Mouse (Mus musculus) adrenal gland, adult 2 months (tissue): ENCODE measurements around the gene Sparc. TPM values are rescaled to one million over a fixed set of nuclear protein-coding genes. Genes with fewer than 3 reads are reported as not detected.
A peak's percentile ranks its signal among the peaks of the same experiment; 100 is the strongest.

Experiments used
- DNase-seq: peaks from one replicate; pipeline ENCODE4 v3.0.0; 2021
- polyA plus RNA-seq: library from polyadenylated mRNA; depleted of rRNA; stranded (reverse); fragments of >200 nt; gene quantifications from 2 replicates; pipeline ENCODE4 v1.2.3, GENCODE M21; 2012
- total RNA-seq, 2 experiments: library from RNA; stranded (reverse); gene quantifications; 2 replicates each; pipeline ENCODE4 v1.2.3; 2021

Gene Sparc
- total and polyA plus RNA-seq, 3 experiments, result 1,553 to 5,966 (median 3,019) TPM

DNA sequence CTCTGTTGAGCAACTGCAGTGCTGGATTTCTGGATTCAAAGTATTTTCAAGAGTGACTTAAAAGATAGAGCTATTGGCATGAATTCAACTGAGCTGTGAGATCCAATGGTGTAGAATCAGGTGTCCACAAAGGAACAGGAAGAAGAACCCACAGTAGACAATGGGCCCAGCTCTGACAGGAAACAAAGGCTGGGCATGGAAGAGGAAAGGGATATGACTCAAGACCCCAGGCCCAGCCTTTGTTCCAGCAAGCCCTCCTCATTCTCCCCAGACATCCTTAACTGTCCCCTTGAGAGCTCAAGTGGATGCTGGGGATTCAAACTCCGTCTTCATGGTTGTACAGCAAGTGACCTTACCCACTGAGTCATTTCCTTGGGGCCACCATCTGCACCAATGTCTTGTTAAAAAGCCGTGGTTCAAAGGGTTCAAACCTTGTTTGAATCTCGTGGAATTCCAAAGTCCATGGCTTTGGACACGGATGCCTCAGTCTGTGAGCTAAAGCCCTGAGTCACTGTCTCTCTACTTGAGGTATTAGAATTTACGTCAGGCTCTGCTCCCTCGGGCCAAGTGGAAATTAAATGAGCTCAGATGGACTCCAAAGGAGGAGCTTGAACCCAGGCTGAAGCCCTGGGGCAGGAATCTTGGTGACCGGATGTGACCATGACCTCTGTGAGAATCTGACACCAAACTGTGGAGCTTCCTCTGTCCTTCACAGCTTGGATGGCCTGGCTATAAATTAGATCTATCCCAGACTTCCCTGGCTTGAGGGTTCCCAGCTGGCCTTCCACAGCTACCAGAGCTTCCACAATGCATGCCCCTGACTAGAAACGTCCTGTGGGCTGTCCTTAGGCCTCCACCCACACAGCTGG, 17.1 kb downstream of the Sparc start:
- peak; percentile 88 for DNase-seq

DNA sequence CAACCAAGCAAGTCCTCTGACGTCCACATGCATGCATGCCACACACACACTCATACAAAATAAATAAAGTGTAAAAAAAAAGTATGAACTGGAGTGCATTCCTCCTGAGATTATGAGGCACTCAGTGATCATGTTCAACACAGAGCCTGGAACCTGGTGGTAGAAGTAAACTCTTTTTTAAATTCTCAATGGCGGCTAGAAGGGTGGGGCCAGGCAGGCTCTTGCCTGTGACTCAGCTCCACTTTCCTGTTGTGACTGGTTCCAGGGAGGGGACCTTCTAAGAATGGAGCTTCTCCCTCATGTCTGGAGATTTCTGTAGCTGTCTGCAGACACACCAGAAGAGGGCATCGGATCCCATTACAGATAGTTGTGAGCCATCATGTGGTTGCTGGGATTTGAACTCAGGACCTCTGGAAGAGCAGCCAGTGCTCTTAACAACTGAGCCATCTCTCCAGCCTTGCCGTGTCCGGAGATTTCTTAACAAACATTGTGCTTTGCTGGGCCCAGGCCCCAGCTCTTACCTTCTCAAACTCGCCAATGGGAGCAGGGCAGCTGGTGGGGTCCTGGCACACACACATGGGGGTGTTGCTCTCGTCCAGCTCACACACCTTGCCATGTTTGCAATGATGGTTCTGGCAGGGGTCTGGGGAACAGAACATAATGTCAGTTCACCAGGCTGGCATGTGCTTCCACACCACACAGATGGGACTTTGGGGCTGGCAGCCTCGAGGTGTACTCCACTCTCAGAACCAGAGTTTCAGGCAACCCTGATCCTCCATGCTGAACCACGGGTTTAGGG, 18.1 kb downstream of the Sparc start:
- no peak for DNase-seq

DNA sequence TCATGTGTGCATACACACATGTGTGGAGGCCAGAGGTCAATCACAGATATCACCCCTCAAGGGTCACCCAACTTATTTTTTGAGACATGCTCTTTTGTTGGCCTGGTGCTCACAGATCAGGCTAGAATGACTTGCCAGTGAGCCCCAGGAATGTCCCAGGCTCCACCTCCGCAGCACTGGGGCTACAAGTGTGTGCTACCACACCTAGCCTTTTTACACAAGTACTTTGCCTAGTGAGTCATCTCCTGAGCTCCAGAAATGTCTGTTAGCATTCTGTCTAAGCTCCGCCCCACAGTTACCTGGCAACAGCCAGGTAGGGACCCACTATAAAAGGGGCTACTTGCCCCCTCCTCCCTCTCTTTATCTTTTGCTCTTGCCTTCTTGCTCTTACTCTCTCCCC, 22.1 kb downstream of the Sparc start:
- DNase-seq, result no peak

DNA sequence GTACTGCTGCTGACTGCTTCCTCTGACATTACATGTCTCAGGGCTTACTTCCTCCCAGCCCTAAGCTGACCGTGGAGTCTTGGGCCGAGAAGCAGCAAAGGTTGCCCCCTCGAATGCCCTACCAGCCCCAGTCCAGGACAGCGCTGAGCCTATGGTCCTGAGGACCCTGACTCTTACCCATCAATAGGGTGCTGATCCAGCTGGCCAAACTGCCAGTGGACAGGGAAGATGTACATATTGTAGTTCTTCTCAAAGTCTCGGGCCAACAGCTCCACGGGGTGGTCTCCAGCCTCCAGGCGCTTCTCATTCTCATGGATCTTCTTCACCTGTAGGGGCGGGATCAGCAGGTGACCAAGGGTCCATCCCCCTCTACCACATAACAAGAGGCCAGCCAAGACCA, 24.6 kb downstream of the Sparc start:
- no peak for DNase-seq

DNA sequence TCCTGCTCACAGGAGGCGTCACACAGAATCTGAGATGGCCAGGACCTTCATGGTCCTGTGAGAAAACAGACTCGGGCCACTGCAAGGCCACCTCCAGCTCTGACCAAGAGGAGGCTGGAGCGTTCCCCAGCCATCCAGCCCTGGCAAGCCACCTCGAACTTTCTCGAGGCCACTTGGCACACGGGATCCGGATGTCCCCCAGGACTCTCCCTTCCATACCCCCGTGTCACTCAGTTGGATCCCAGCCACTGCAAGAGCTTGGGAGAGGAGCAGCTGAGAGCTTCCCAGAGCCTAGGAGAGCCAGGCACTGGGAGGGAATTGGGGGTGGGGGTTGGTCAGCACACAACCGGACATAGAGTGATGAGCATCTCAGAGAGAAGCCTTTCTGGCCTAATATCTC, 25.5 kb downstream of the Sparc start:
- peak; percentile 78 for DNase-seq

DNA sequence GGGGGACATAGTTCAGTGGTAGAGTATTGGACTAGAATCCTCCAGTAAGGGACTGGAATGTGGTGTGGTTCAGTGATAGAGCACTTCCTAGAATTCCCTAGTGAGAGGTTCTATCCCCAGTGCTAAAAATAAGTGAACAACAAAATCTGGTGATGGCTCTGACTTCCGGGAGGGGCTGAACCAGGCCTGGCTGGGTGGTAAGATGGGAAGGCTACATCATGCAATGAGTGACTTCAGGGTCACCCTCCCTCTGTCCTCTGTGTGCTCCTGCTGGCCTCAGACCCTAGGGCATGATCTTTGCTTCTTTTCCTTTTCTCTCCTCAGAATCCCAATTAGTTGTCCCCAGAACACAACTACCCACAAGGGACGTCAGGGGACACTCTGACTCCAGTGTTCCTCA, 25.9 kb downstream of the Sparc start:
- no peak for DNase-seq

DNA sequence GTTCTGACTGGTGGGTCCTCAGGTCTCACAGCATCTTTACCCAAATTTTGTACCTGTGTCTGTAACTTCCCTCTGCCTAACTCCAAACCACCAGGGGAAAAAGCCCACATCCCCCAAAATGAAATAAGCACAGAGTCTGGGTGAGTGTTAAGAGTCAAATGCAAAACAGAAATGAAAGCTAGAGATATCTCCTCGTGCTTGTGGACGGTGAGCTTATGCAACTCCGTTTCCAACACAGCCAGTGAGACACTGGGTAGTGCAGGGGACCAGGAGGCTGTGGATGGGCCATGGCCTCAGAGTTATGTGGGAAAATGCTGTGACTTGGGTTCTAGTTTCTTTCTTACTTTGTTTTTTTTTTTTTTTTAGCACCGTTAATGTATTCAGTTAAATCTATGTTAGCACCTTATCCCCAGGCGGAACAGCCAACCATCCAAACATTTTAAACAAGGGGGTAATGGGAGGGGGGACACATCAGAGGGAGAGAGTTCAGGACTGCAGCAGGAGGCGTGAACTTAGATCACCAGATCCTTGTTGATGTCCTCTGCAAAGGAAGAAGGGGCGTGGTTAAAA, 27.8 kb downstream of the Sparc start:
- DNase-seq, result no peak

DNA sequence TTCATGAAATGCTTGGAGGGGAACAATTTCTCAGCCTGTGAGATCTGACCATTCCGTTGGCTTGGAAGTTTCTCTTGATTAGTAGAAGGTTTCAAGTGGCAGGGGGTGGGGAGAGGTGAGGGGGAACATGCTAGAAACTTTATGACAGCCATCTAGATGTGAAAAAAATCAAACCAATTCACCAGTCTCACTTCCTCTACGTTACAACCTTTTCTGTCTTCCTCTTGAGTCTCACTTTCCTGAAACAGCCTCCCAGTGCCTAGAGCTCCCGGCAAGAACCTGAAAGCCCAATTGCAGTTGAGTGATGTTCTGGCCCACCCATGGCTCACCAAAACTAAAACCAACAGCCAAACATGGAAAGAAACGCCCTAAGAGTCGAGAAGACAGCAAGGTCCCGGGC, 28.4 kb downstream of the Sparc start:
- DNase-seq, result no peak

DNA sequence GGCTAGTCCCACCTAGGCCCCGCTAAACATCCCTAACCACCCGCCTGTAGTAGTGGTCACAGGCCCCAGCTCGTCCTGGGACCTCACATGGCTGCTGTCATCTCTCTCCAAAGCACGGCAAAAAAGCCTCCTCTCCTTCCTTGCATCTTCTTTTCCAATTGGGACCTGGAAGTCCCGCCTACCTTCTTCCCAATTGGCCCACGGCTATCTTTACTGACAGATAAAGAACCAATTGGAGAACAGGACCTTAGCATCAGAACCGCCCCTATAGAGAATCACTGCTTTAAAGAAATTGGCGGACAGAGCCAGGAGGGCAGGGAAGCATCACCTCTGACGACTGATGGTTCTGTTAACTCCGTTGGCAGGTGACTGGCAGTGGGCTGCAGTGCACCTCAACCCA, 30.5 kb downstream of the Sparc start:
- peak; percentile 75 for DNase-seq

DNA sequence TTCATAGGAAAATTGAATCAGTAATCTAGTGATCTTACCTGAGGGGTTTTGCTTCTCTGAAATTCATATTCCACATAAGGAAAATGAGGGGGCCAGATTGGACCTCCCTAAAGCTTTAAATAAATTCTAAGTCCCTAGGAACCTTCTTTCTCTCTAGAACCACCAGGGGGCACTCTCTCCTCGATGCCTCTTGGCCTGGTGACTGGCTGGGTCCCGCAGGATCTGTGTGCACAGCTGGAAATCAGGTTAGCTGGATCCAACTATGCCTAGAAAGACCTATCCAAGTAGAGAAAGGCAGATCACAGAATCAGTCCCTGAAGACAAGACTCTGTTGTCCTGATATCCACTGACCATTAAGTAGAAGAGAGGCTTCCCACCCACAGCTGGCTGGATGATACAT, 33.2 kb downstream of the Sparc start:
- DNase-seq, result no peak

DNA sequence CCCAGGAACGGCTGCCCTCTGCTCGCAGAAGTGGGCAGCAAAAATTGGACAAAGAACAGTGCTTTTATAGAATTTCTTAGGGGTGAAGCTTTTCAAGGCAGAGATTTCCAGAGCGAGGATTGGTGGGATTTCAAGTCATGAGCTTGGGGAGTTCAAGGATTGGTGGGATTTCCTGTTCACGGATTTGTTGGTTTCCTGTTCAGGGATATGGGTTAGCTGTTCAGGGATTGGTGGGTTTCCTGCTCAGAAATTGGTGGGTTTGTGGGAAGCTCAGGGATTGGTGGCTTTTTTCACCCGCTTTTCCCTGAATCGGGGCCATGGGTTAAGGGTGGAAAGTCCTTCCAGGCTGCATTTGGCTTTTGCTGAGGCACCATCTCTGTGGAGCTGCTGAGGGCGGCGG, 35.4 kb downstream of the Sparc start:
- no peak for DNase-seq

DNA sequence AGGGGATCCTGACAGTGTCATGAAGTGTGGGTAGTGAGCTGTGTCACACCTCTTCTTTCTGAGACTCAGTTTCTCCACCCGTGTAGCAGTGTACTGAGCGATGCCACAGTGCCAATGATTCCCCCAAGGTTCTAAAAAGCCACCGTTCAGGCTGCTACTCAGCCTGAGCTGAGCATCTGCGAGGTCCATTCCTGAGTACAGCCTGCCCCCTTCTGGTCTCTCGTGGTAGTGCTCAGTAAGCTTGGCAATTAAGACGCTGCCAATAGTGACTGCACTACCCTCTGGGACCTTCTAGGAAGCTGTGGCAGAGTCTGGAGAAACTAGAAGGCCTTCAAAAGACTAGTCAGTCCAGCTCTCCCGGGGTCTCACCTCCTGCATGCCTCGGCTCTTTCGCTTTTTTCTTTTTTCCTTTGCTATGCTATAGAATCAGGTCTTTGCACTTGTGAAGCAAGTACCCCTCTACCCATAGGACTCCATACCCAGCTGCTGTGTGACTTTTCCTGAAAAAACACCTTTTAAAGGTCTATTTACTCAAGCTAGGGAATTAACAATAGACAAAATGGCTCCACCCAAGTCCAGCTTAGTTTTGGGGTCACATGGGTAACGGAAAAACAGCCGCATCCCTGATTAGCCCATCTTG, 36.4 kb downstream of the Sparc start:
- DNase-seq, result peak; percentile 87

DNA sequence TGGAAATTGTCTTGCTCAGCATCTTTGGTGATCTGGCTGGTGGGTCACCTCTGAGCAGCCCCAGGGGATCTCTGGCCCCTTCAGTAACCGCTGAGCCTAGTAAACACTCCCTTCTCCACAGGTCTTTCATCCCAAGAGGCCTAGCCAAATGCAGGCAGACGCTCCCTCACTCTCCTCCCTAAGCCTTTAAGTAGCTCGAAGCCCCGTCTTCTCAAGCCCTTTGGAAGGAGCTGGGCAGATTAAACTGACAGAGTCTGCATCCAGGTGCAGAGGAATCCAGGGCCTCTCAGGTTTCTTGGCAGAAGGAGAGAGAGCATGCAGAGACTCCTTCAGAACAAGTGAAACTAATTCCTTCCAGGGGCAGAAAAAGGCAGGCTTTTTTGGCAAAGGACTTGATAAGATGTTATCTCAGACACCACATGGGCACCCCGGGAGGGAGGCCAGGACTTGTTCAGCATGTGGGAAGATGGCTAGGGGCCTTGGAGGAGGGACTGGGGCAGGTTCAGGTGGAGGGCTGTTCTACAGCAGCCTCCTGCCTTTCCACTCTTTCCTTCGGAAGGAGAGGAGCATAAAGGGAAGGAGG, 39.4 kb downstream of the Sparc start:
- no peak for DNase-seq

DNA sequence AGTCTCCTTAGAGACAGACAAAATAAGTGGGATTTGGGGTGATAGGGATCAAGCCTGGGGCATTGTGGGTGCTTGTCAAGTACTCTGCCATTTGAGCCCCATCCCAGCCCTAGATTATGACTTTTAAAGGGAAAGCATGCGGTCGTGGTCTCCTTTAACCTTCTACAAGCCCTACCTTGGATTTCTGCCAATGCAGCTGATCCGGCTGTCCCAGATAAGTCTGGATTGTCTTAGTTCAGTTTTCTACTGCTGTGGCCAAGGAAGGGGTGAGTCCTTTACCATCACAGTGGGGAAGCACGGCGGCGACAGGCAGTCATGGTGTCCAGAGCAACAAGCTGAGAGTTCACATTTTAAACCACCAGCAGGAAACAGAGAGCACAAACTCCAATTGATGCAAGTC, 42.1 kb downstream of the Sparc start:
- no peak for DNase-seq

DNA sequence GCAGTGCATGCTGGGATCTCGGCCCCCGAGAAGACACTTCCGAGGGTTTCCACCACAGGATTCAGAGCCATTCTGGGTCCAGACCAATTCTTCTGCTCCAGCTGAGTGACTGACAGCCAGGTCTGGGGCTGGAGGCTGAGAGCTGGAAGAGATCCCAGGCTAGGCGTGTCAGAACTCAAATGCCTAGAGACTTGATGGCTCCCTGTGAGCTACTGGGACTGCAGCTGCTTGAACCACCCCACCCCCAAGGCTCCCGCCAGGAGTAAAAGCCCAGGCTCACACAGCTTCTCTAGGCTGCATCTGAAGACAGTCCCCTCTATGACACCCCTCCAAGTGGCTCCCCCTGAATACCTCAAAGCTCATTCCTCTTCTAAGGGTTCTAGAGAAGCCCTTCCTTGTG, 44.6 kb downstream of the Sparc start:
- peak; percentile 66 for DNase-seq

DNA sequence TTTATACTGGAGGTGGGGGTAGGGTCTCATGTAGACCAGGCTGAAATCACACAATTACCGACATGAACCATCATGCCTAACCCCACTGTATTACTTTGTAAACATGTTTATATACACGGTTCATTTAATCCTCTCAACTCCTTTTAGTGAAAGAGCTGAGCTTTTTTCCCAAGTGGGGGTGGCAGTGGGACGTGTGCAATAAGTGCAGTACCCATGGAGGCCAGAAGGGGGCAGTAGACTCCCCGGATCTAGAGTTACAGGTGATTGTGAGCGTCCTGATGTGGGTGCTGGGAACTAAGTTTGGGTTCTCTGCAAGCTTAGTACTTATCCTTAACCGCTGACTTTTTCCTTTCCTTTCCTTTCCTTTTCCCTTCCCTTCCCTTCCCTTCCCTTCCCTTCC, 49.1 kb downstream of the Sparc start:
- DNase-seq, result no peak

DNA sequence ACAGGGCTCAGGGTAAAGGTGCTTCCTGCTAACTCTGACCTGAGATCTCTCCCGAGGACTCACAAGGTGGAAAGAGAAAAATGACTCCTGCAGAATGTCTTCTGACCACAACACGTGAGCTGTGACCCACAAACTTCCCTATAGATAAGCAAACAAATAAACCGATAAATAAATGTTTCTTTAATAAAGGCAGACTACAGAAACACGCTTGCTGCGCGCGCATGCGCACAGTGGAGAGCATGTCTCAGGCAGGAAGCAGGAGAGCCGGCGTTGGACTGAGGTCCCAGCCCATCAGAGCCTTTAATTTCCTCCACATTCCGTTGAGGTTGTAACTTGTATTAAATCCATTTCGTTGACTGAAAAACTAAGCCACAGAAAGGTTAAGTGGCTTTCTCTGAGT, 49.6 kb downstream of the Sparc start:
- no peak for DNase-seq

DNA sequence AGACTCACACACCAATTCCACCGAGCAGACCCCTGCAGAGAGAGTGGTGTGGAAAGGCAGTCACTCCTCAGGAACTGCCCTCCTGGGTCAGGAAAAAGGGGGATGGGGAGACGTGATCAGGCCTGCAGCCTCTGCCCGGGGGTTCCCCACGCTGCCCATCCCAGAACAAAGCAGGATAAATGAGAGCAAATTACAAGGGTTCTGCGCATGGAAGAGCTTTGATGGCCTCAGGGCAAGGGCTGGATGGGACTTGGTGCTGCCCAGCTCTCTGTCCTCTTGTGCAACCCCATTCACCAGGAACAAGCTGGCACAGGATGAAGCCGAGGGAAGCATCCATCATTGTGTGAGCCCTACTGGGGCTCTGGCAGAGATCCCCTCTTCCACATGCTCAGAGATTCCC, 51.0 kb downstream of the Sparc start:
- DNase-seq, result no peak

DNA sequence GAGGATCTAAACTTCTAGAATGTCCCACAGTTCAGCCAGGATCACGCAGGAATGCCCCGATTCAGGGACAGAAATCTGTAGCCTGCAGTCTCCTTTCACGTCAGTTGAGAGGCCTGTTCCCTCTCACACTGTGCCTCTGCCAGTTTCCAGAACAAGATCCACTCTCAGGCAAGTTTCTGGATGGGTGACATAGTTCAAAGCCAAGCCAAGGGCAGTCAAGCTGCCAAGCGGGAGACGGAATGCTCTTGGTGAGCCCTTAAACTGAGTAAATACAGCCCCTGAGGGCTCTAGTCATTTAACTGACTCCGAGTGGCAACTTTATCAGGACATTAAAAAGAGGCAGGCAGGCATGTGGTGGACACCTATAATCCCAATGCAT, 53.9 kb downstream of the Sparc start:
- DNase-seq, result no peak

DNA sequence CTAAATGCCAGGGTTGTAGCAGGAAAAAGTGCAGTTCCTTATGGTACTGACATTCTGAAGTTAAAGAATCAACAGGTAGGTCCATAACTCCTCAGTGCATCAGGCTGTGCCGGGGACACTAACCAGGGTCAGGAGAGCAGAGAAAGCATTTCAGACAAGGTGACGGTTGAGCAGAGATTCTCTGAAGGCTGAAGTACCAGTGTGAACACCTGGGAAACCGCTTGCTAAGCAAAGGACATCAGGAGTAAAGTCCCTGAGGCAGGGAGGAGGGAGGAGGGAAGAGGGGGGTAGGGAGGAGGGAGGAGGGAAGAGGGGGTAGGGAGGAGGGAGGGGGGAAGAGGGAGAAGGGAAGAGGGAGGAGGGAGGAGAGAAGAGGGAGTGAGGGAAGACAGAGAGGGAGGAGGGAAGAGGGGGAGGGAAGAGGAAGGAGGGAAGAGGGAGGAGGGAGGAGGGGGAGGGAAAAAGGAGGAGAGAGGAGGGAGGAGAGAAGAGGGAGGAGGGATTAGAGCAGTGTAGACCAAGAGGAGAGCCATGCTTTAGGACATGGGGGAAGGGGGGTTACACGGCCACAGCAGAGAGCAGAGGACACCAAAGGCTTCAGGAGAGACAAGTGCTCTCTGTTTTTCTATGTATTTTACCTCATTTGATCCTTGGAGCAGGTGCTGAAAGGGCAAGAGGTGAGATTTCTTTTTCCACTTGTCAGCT, 54.4 kb downstream of the Sparc start:
- no peak for DNase-seq

DNA sequence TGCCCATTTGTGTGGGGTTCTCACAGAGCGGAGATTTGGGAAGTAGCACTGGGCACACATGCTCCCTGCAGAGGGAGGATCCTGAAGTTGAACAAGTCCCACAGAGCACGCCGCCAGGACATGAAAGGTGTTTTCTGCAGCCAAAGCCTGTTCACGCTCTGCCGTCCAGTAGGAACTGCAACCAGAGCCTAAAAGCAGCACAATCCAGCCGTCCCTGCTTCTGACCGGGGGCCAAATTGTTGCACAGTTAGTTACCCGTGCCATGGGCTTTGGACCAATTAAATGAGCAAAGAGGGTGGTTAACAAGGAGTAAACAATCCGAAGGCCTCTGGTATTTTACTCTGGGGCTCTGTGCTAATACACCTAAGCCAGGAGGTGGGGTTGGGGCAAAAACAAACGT, 55.2 kb downstream of the Sparc start:
- peak; percentile 26 for DNase-seq

DNA sequence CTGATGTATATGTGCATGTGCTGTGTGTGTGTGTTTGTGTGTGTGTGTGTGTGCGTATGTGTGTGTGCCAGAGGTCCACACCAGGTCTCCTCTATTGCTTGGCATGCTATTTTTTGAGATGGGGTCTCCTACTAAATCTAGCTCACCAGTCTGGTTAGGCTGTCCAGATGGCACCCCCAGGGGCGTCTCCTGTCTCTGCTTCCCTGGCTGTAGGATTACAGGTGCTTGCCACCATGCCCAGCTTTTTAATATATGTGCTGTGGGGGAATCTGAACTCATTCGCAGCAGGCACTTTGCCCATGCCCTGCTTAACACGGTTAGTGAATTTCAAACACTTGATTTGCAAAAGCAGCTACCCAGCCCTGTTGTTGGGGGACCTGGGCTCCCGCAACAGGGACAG, 57.1 kb downstream of the Sparc start:
- DNase-seq, result no peak
